Mouse (Mus musculus) adrenal gland, adult 2 months (tissue): ENCODE data around the gene Rhbdf2. TPM values are rescaled to one million over a fixed set of nuclear protein-coding genes. Genes with fewer than 3 reads are reported as not detected.

ENCODE experiments used
- DNase-seq: peaks from one replicate; pipeline ENCODE4 v3.0.0; 2021
- polyA plus RNA-seq: library from polyadenylated mRNA; depleted of rRNA; stranded (reverse); fragments of >200 nt; gene quantifications from 2 replicates; pipeline ENCODE4 v1.2.3, GENCODE M21; 2012; rRNA removed
- total RNA-seq, 2 experiments: library from RNA; stranded (reverse); gene quantifications; 2 replicates each; pipeline ENCODE4 v1.2.3; 2021

The Rhbdf2 gene
- total and polyA plus RNA-seq, 3 experiments: 8.2 to 56.8 (median 22.7) TPM

DNA sequence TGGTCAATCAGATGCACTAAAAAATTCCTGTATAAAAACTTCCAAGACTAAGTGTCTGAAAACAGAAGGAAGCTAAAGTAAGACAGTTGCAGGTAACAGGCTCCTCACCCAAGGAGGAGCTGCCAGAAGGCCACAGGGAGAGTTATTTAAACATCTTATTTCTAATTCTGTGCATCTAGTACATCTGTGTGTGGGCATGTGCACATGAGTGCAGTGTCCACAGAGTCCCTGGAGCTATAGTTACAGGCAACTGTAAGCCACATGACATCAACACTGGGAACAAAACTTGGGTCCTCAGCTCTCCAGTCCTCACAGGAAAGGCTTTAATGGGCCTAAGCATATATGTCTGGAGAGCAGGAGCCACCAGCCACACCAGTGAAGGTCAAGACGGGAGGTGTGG, 74.6 kb downstream of the Rhbdf2 start:
- no peak for DNase-seq

DNA sequence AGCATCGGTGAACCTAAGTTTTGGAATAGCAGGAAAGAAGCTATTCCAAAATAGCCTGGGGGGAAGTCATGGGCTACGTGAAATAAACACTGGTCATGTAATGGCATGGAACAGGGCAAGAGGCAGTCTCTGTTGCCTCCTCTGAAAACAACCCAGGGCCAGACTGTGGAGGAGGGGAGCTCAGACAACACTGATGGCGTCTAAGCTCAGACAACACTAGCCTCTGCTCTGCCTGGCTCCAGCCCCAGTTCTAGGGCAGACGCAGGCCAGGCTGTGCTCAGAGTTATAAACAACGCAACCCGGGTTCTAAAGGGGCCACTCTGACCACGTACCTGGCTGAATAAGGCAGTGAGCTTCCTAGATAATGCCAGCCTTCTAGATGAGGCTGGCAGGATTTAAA, 76.1 kb downstream of the Rhbdf2 start:
- no peak for DNase-seq

DNA sequence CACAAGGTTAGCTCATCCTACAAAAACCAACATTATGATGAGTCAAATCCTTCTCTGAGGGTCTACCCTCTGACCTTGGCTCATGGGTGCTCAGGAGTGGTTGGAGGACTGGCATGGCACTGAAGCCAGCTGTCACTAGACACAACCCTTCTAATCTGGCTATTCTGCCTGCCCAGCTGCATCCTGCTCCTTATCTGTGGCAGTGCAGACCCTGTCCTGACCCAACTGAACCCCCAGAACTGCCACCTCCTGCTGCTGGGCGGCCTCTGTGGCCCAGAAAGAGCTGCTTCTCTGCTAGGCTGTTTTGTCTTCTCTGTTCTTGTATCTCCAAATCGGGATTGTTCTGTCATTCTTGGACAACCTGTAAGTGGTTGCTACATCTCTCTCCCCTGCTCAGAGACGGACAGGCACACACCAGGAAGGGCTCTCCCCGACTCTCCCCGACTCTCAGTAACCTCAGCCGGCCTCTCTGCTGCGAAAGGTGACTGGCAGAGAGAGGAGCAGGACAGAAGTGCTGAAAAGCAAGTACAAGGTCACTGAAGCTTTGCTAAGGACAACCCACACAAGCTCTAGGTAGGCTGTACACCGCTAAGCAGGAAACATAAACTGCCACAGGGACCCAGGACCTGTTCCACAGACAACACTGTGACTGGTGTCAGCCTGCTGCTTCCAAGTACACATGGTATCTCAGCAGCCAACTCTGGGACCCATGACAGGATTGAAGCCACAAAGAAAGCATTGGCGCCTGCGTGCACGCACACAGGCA, 77.4 kb downstream of the Rhbdf2 start:
- no peak for DNase-seq

DNA sequence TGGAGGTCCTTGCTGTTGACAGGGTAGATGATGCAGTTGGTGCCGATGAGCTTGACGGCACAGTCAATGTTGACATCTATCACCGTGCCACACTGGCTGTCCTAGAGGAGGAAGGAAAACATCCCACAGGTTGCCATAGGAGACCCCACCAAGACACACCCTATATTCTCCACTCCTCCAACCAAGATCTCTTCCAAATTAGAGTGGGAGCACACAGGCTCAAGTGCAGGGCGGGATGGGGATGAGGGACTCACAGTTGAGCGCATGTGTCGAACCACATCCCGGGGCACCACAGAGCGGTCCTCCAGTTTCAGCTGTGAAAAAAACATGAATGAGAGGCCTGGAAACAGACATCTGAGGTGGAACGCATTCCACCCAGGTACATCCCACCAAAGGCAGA, 78.0 kb downstream of the Rhbdf2 start:
- DNase-seq: no peak

Other genes with a start within 250 kb of the Rhbdf2 start
- 1 to 10 TPM; 6.8 to 7.2 TPM for gene Rnf157, start 214.0 kb downstream of the Rhbdf2 start, total RNA-seq
- 4.6 and 5.5 TPM in 2 replicates for gene Rnf157, start 214.0 kb downstream of the Rhbdf2 start, polyA plus RNA-seq
- 10 to 100 TPM; 16.3 to 35.2 TPM for gene Ubald2, start 192.9 kb downstream of the Rhbdf2 start, total RNA-seq
- gene Ubald2, start 192.9 kb downstream of the Rhbdf2 start, polyA plus RNA-seq: 119 and 158 TPM in 2 replicates
- not detected for gene Qrich2, start 160.8 kb downstream of the Rhbdf2 start, total RNA-seq
- 0.06 TPM in 1 of 2 replicates, not detected in the other for gene Qrich2, start 160.8 kb downstream of the Rhbdf2 start, polyA plus RNA-seq
- 10 to 100 TPM; 76.0 to 85.0 TPM for gene Prpsap1, start 132.8 kb downstream of the Rhbdf2 start, total RNA-seq
- gene Prpsap1, start 132.8 kb downstream of the Rhbdf2 start, polyA plus RNA-seq: 223 and 257 TPM in 2 replicates
- 1 to 10 TPM; 2.4 to 2.6 TPM for gene Sphk1, start 96.1 kb downstream of the Rhbdf2 start, total RNA-seq
- gene Sphk1, start 96.1 kb downstream of the Rhbdf2 start, polyA plus RNA-seq: 3.7 and 4.1 TPM in 2 replicates
- 10 to 100 TPM; 24.9 to 26.7 TPM for gene Ube2o, start 45.6 kb downstream of the Rhbdf2 start, total RNA-seq
- 21.8 and 24.6 TPM in 2 replicates for gene Ube2o, start 45.6 kb downstream of the Rhbdf2 start, polyA plus RNA-seq
- not detected for gene Aanat, start 40.6 kb downstream of the Rhbdf2 start, total RNA-seq
- gene Aanat, start 40.6 kb downstream of the Rhbdf2 start, polyA plus RNA-seq: 0.40 TPM in 1 of 2 replicates, not detected in the other
- 10 to 100 TPM; 10.2 to 14.2 TPM for gene Prcd, start 26.5 kb upstream of the Rhbdf2 start, total RNA-seq
- 13.0 and 14.1 TPM in 2 replicates for gene Prcd, start 26.5 kb upstream of the Rhbdf2 start, polyA plus RNA-seq
- 10 to 100 TPM; 24.8 to 46.8 TPM for gene Cygb, start 27.3 kb upstream of the Rhbdf2 start, total RNA-seq
- 54.3 and 62.4 TPM in 2 replicates for gene Cygb, start 27.3 kb upstream of the Rhbdf2 start, polyA plus RNA-seq
- gene St6galnac1, start 148.5 kb upstream of the Rhbdf2 start, total RNA-seq: under 1 TPM in 1 of 2 experiments, not detected in 1; 0.24 TPM
- 0.10 and 0.31 TPM in 2 replicates for gene St6galnac1, start 148.5 kb upstream of the Rhbdf2 start, polyA plus RNA-seq
- gene Mxra7, start 201.0 kb upstream of the Rhbdf2 start, total RNA-seq: 10 to 100 TPM; 37.2 to 78.7 TPM
- gene Mxra7, start 201.0 kb upstream of the Rhbdf2 start, polyA plus RNA-seq: 282 and 392 TPM in 2 replicates
- gene Mettl23, start 216.3 kb upstream of the Rhbdf2 start, total RNA-seq: 10 to 100 TPM; 22.5 to 35.2 TPM
- 25.9 and 26.6 TPM in 2 replicates for gene Mettl23, start 216.3 kb upstream of the Rhbdf2 start, polyA plus RNA-seq
- 10 to 100 TPM; 30.6 to 50.7 TPM for gene Jmjd6, start 216.4 kb upstream of the Rhbdf2 start, total RNA-seq
- gene Jmjd6, start 216.4 kb upstream of the Rhbdf2 start, polyA plus RNA-seq: 17.3 and 18.8 TPM in 2 replicates
- gene Mfsd11, start 225.4 kb upstream of the Rhbdf2 start, total RNA-seq: 10 to 100 TPM; 31.3 to 43.6 TPM
- 36.8 and 48.1 TPM in 2 replicates for gene Mfsd11, start 225.4 kb upstream of the Rhbdf2 start, polyA plus RNA-seq
- 100 to 1,000 TPM; 223 to 256 TPM for gene Srsf2, start 226.1 kb upstream of the Rhbdf2 start, total RNA-seq
- gene Srsf2, start 226.1 kb upstream of the Rhbdf2 start, polyA plus RNA-seq: 693 and 1,121 TPM in 2 replicates